Mouse (Mus musculus) stomach, postnatal 0 days (tissue): ENCODE results near the gene Madd.

ENCODE experiments used
- CTCF ChIP-seq: IDR thresholded peaks from 2 replicates; pipeline ENCODE4 v1.5.1; 2016; ENCODE audit warnings: antibody characterized with exemption, low read depth, mild to moderate bottlenecking, moderate library complexity
- EP300 ChIP-seq: optimal IDR thresholded peaks from 2 replicates; pipeline ENCODE3; 2016; ENCODE audit warnings: antibody characterized with exemption

GRCm38 (mm10) chr2:91148101-91148500, 35.5 kb downstream of the Madd start:
- TF ChIP-seq CTCF (no peak), EP300 (no peak)
